Mouse (Mus musculus): ENCODE results near the gene BC005624. TPM values are rescaled to one million over a fixed set of nuclear protein-coding genes. Genes with fewer than 3 reads are reported as not detected.

The BC005624 gene
- polyA plus RNA-seq, 1 experiment, result 14.5 TPM

DNA sequence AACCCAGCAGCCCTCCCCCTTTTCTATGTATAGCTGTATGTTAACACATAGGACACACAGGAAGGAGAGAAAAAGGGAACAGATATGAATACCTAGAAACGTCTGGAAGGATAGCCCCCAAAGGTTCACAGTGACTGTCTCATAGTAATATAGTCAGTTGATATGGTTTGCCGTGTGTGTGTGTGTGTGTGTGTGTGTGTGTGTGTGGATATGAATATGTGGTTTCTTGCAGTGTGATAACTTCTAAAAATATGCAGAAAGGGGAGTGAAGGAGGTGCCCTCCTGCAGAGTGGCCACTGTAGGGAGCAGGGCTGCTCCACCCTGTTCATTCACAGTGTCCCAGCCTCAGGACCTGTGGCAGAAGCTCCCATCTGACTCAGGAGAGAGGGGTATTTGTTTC is 23.5 kb upstream of the BC005624 start:
- Histone ChIP-seq H3K36me3 (ENCODE audit: control insufficient read depth, insufficient read depth, low read length) (peaks cover 2% of the 10 kb centered on the region; the same call in 1 of the 2 replicates), H3K4me3 (ENCODE audit: extremely low read depth, insufficient read depth, insufficient read length) (no peak overlapping the region), H3K27me3 (ENCODE audit: control insufficient read depth, insufficient read depth, low read length) (no peaks in the 10 kb centered on the region), H3K27ac (ENCODE audit: insufficient read depth, low read length) (no peak overlapping the region), H3K4me1 (ENCODE audit: control insufficient read depth, insufficient read depth, insufficient read length) (no peaks in the 10 kb centered on the region)
- no peak for DNase-seq (ENCODE audit: low read depth in 1 of 2, low spot score in 2 of 2)
- 52% methylated on average over 2 of the region's 2 CpGs for WGBS
- TF ChIP-seq CTCF (IDR thresholded peaks at IDR 0.05; ENCODE audit: extremely low read depth, insufficient read depth, insufficient read length, insufficient replicate concordance) (no peak), POLR2A (IDR thresholded peaks at IDR 0.05; ENCODE audit: low read depth, low read length) (no peak)

- Histone ChIP-seq H3K27ac (ENCODE audit: insufficient read depth, low read length) (no peak overlapping the region), H3K36me3 (ENCODE audit: control insufficient read depth, insufficient read depth, low read length) (peaks cover 4% of the 10 kb centered on the region; the same call in 1 of the 2 replicates), H3K4me1 (ENCODE audit: control insufficient read depth, insufficient read depth, insufficient read length) (no peaks in the 10 kb centered on the region), H3K4me3 (ENCODE audit: extremely low read depth, insufficient read depth, insufficient read length) (no peak overlapping the region), H3K27me3 (ENCODE audit: control insufficient read depth, insufficient read depth, low read length) (no peaks in the 10 kb centered on the region)
- WGBS, result 95% methylated on average over 10 of the region's 10 CpGs
- TF ChIP-seq POLR2A (IDR thresholded peaks at IDR 0.05; ENCODE audit: low read depth, low read length) (no peak), CTCF (IDR thresholded peaks at IDR 0.05; ENCODE audit: extremely low read depth, insufficient read depth, insufficient read length, insufficient replicate concordance) (no peak)
- DNase-seq (ENCODE audit: low read depth in 1 of 2, low spot score in 2 of 2), result no peak
Observed at GRCm38 (mm10) chr2:31002857-31003256, 20.9 kb upstream of the BC005624 start.

GRCm38 (mm10) chr2:30998443-30999260 is 16.7 kb upstream of the BC005624 start:
- TF ChIP-seq CTCF (IDR thresholded peaks at IDR 0.05; ENCODE audit: extremely low read depth, insufficient read depth, insufficient read length, insufficient replicate concordance) (no peak), POLR2A (IDR thresholded peaks at IDR 0.05; ENCODE audit: low read depth, low read length) (no peak)
- 90% methylated on average over 8 of the region's 8 CpGs for WGBS
- DNase-seq (ENCODE audit: low read depth in 1 of 2, low spot score in 2 of 2), result no peak
- no peak overlapping the region for H3K27ac ChIP-seq (ENCODE audit: insufficient read depth, low read length)
- no peak overlapping the region for H3K4me3 ChIP-seq (ENCODE audit: extremely low read depth, insufficient read depth, insufficient read length)
- no peaks in the 10 kb centered on the region for H3K27me3 ChIP-seq (ENCODE audit: control insufficient read depth, insufficient read depth, low read length)
- 0 out of 2 replicates have a peak, but pooled peaks cover 1% of the 10 kb centered on the region for H3K36me3 ChIP-seq (ENCODE audit: control insufficient read depth, insufficient read depth, low read length)
- no peaks in the 10 kb centered on the region for H3K4me1 ChIP-seq (ENCODE audit: control insufficient read depth, insufficient read depth, insufficient read length)

DNA sequence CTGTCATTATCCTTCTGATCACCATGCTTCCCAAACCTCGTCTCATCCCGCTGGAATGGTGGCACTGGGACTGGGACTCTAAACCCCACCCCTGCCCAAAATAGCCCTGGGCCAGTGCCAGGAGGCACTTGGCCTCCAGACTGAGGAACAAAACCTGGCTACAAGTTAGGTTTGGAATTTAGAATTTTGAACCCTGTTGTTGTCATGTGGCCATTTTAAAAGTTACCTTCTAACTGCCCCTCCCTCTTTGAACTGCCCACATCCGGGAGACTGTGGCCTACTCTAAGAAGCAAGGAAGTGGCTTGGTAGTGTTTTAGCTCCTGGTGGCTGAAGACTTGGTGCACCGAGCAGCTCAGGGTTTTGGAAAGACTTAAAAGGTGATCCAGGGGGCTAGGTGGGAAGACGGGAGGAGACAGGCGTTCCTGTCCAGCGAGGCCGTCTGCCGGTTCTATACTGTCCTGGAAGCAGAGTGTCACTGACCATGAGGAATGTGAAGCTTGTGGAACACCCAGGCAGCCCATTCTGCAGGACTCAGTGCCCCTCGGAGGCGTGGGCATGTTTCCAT is 13.5 kb upstream of the BC005624 start:
- H3K36me3 ChIP-seq (ENCODE audit: control insufficient read depth, insufficient read depth, low read length), result 0 out of 2 replicates have a peak, but pooled peaks cover 1% of the 10 kb centered on the region
- H3K27me3 ChIP-seq (ENCODE audit: control insufficient read depth, insufficient read depth, low read length), result no peaks in the 10 kb centered on the region
- WGBS, result 79% methylated on average over 11 of the region's 11 CpGs
- no peak overlapping the region for H3K27ac ChIP-seq (ENCODE audit: insufficient read depth, low read length)
- no peak for DNase-seq (ENCODE audit: low read depth in 1 of 2, low spot score in 2 of 2)
- TF ChIP-seq CTCF (IDR thresholded peaks at IDR 0.05; ENCODE audit: extremely low read depth, insufficient read depth, insufficient read length, insufficient replicate concordance), result no peak
- no peak for TF ChIP-seq POLR2A (IDR thresholded peaks at IDR 0.05; ENCODE audit: low read depth, low read length)
- H3K4me3 ChIP-seq (ENCODE audit: extremely low read depth, insufficient read depth, insufficient read length), result no peak overlapping the region
- H3K4me1 ChIP-seq (ENCODE audit: control insufficient read depth, insufficient read depth, insufficient read length), result no peaks in the 10 kb centered on the region

- TF ChIP-seq CTCF (IDR thresholded peaks at IDR 0.05; ENCODE audit: extremely low read depth, insufficient read depth, insufficient read length, insufficient replicate concordance) (no peak), POLR2A (IDR thresholded peaks at IDR 0.05; ENCODE audit: low read depth, low read length) (no peak)
- DNase-seq (ENCODE audit: low read depth in 1 of 2, low spot score in 2 of 2), result no peak
- 92% methylated on average over 4 of the region's 4 CpGs for WGBS
Observed at GRCm38 (mm10) chr2:30994853-30995252, 12.9 kb upstream of the BC005624 start.

DNA sequence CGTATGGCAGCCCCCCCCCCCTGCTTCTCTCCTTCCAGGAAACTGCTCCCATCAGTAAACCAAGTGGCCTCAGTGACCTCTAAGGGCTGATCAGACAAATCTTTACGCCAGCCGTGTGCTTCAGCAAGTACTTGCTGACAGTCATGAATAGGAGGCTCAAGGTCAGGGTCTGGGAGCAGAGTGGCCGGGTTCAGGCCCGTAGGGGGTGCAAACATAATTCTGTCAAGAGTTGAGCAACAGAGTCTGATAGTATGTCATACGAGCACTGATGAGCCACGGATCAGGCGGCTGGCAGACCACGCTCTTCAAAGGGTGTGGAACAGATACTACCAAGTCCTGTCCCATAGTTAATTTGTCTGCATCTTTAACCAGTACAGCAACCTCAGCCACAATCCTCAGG is 8.2 kb upstream of the BC005624 start:
- no peaks in the 10 kb centered on the region for H3K27me3 ChIP-seq (ENCODE audit: control insufficient read depth, insufficient read depth, low read length)
- H3K36me3 ChIP-seq (ENCODE audit: control insufficient read depth, insufficient read depth, low read length), result no peaks in the 10 kb centered on the region
- 88% methylated on average over 9 of the region's 9 CpGs for WGBS
- H3K4me1 ChIP-seq (ENCODE audit: control insufficient read depth, insufficient read depth, insufficient read length), result no peaks in the 10 kb centered on the region
- TF ChIP-seq CTCF (IDR thresholded peaks at IDR 0.05; ENCODE audit: extremely low read depth, insufficient read depth, insufficient read length, insufficient replicate concordance), result no peak
- DNase-seq (ENCODE audit: low read depth in 1 of 2, low spot score in 2 of 2), result no peak
- H3K27ac ChIP-seq (ENCODE audit: insufficient read depth, low read length), result no peak overlapping the region
- no peak overlapping the region for H3K4me3 ChIP-seq (ENCODE audit: extremely low read depth, insufficient read depth, insufficient read length)

More at GRCm38 (mm10) chr2:30994853-30995252, 12.9 kb upstream of the BC005624 start:
- Histone ChIP-seq H3K27ac (ENCODE audit: insufficient read depth, low read length) (no peak overlapping the region), H3K4me3 (ENCODE audit: extremely low read depth, insufficient read depth, insufficient read length) (no peak overlapping the region), H3K36me3 (ENCODE audit: control insufficient read depth, insufficient read depth, low read length) (0 out of 2 replicates have a peak, but pooled peaks cover under 1% of the 10 kb centered on the region), H3K4me1 (ENCODE audit: control insufficient read depth, insufficient read depth, insufficient read length) (no peaks in the 10 kb centered on the region), H3K27me3 (ENCODE audit: control insufficient read depth, insufficient read depth, low read length) (no peaks in the 10 kb centered on the region)

All from spleen, adult 2 months (tissue).